Mouse (Mus musculus): ENCODE data around the gene Slc17a7. TPM values are rescaled to one million over a fixed set of nuclear protein-coding genes. Genes with fewer than 3 reads are reported as not detected.
A peak's percentile ranks its signal among the peaks of the same experiment; 100 is the strongest.
"Not testable (repeated sequence)": the region's sequence is repeated elsewhere in the genome, so short reads cannot be mapped to it uniquely, and the experiment has no call there.

Slc17a7 gene
- 10 to 100 TPM; 18.1 to 18.7 TPM for total RNA-seq (2021)

DNA sequence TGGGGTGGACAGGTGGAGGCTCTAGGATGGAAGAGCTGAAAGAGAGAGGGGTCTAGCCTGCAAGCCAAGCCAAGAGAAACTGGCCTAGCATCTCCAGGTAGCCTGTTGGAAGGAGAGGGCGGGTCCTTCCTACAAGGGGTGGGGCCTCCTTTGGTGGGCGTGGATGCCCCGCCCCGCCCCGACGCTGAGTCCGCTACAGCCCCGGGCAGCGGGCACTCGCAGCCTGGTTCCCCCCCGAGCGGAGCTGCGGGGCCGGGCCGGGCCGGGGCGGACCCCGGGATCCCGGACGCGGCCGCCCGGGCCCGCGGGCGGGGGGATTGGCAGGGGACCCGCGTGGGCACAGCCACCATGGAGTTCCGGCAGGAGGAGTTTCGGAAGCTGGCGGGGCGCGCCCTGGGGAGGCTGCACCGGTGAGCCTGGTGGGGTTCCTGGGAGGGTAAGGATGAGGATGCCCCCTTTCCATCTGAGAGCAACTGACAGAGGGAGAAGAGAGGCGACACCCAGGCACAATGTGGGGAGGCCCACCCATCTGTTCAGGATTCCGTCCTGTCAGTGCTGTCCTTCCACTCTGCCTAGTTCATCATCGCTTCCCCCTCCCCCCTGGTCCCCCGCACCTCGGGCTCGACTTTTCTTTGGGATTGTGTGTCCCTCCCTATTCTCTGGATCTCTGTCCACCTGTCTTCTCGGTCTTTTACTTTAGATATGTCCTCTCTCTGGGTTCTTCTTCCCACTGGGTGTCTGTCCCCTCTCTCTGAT lies at the start of gene Slc17a7:
TSS of gene Slc17a7 (plus strand) at position 215 of the 756 bp plus-strand sequence.
- intact Hi-C loops (cut with DNase I) = loop anchor here (5.0 kb wide), 1 partner anchor 133 kb away; no protein-coding TSS in a partner anchor

DNA sequence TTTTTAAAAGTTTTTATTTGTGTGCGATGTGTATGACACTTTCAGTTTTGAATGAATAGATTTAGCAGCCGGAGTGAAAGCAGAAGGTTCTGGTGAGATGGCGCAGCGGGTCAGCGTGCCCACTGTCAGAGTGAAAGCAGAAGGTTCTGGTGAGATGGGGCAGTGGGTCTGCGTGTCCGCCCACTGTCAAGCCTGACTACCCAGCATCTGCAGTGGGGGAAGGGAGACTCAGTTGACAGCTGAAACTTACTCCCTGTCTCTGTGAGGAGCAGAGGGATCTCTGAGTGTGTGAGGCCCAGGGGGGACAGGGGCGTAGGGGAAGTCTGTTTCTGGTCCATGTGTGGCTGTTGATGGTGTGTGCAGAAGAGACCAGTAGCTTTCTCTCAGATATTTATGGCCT lies 46.2 kb upstream of the Slc17a7 start:
- no peak for DNase-seq (ENCODE audit: low spot score)
- intact Hi-C loops (cut with DNase I) = no loop called here

More for the DNA sequence above, at the start of gene Slc17a7:
- no peak for DNase-seq (ENCODE audit: low spot score)

DNA sequence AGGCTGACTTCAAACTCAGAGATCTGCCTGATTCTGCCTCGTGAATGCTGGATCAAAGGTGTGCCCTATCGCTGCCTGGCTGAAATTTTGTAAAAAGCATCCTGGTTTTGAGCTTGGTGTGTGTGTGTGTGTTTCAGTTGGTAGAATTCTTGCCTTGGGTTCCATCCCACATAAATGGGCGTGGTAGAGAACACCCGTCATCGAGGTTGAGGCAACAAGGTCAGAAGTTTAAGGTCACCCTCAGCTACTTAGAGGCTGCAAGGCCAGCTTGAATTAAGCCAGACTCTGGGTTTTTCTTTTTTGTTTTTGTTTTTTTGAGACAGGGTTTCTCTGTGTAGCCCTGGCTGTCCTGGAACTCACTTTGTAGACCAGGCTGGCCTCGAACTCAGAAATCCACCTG lies 45.4 kb upstream of the Slc17a7 start:
- intact Hi-C loops (cut with DNase I) = no loop called here

DNA sequence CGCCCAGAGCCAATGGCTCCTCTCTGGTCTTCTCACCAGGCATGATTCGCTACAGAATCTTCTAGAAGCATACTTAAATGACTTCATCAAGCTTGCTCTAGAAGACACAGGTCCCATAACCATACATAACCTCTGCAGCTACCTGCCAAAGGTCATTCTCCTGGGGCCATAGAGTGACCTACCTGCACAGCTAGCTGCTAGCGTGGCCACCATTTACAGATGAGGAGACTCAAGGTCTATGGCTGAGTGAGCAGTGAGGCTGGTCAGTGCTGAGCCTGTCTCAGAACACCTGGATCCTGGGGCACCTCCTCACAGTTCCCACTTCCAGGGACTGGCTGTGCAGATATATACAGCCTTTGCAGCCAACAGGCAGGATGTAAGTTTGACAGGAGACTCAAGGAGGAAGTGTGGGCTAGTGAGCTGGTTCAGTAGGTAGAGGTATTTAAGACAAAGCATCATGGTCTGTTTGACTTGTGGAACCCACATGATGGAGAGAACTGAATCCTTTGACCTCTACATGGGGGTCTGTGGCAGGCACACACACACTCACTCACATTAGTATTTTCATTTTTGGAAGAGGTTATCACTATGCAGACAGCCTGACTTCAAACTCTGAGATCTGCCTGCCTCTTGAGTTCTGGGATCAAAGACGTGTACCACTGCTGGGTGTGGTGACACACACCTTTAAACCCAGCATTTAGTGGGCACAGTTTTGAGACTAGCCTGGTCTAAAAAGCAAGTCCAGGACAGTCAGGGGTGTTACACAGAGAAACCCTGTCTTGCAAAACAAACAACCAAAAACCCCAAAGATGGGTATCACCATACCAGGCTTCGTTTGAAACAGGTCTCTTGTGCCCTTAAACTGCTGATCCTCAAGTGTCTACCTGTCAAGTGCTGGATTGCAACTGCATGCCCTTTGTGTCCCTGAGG lies 43.7 kb upstream of the Slc17a7 start:
- no peak for DNase-seq (ENCODE audit: low spot score)
- intact Hi-C loops (cut with DNase I) = loop anchor here (2.0 kb wide), 1 partner anchor 15 kb away; no protein-coding TSS in a partner anchor

More for the DNA sequence above, 45.4 kb upstream of the Slc17a7 start:
- no peak for DNase-seq (ENCODE audit: low spot score)

DNA sequence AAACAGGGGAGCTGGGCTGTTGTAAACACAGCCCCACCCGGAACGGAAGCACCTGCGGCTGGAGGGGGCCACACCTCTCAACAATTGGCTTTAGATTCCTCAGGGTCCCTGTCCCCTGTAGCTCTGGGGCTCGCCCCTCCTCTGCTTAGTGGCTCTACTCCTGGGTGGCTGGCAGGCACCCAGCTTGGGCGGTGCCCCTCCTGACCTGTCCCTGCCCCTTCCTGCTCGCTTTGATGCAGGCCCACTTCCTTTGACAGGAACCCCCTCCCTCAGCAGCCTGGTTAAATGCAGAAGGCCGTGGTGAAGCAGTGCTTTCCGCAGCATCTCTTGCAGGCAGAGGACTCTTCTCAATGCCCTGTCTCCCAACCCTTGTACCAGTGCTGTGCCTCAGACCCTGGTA lies 42.3 kb upstream of the Slc17a7 start:
- intact Hi-C loops (cut with DNase I) = loop anchor here (2.0 kb wide), 1 partner anchor 17 kb away; no protein-coding TSS in a partner anchor
- peak; percentile 68 for DNase-seq (ENCODE audit: low spot score)

DNA sequence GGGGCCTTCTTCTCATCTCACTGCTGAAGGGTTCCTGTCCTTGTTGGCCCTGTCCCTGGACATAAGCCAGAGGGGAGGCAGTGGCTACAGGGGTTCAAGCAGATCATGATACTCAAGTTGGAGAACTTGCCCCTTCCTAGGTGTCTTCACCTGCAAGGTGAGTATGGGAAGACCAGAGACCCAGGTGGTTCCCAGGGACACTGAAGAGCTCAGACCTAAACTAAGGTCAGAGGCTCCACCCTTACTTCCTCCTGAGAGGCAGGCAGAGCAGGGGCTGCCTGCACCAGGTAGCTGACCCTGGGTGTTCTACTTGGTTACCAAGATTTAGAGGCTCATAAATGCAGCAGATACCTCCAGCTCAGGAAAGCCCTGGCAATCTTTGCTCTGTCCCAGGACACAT lies 41.8 kb upstream of the Slc17a7 start:
- no peak for DNase-seq (ENCODE audit: low spot score)
- intact Hi-C loops (cut with DNase I) = loop anchor here (2.0 kb wide), 1 partner anchor 17 kb away; no protein-coding TSS in a partner anchor

DNA sequence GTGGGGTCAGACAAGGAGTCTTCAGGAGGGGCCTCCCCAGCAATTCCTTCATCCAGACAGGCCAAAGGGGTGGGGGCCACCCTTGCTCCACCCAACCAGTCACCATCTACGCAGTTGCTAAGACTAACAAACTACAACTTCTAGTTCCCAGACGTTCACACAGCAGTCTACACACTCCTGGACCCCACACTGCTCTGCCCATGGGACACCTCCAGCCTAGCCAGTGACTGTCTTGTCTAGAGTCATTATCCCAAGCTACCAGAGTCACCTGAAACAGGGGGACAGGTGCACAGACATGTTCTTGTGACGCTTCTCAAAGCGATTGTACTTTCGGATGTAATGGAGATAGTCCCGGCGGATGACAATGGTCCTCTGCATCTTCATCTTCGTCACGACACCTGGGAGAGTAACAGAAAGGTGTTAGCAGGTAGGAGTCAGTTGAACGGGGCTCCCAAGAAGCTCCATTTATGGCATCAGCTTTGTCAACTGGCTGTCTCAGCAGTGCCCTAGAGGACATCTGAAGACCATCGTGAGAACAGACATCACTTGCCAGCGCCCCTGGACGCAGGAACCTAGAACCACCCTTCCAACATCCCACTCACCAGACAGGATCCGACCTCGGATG lies 41.1 kb upstream of the Slc17a7 start:
- intact Hi-C loops (cut with DNase I) = no loop called here

DNA sequence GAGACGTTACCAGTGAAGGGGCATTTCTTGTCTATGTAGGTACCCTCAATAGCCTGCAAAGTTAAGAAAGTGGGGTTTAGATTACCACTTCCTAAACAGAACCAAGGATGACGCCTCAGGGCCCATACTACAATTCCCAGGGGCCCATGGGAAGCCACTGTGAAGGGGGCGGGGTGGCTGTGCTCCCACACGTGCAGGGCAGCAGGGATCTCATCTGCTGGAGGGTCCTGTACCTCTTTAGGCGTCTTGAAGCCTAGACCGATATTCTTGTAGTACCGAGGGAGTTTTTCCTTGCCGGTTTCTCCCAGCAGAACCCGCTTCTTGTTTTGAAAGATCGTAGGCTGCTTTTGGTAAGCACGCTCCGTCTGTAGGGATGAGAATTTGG lies 40.6 kb upstream of the Slc17a7 start:
- intact Hi-C loops (cut with DNase I) = no loop called here
- DNase-seq (ENCODE audit: low spot score) = no peak

More for the DNA sequence above, 41.1 kb upstream of the Slc17a7 start:
- DNase-seq (ENCODE audit: low spot score) = no peak

DNA sequence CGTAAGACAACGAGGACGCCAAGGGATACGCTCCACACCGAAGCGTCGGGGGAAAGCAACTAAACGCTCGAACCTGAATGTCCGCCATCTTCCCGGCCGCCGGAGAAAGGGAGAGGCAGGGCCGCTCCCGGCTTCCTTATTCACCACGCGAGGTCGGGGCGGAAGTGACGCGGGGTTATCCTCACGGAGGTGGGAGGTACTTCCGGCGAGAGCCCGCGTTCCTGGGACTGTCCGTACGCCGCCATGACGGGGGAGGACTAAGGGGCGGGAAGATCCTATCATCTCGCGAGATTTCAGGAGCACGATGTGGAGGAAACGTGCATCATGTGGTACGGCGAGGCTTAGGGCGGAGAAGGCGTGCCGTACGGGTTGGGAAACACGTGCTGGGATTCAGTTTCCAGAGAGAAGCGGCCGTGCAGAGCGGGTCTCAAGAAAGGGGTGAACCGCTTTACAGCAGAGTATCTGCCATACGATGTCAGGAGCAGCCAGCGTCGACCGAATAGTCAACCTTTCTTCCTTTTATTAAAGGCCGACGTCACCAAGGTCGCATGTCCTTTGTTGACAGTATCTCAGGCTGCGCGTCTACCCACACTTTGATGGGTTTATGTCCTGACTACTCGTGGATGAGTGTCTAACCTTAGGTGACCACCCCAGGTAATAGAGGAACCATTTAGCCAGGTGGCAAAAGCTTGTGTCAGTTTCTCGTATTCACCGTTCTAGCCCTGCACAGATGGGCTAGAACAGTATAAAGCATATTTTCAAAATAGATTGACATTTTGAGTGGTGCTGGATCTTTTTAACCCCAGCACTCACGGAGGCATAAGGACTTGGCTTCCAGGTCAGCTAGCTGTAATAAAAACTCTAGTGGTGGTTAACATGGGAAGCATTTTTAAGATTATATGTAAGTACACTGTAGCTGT lies 39.3 kb upstream of the Slc17a7 start, which contains the start of gene Rps11:
TSS of gene Rps11 (minus strand) at position 216 of the 920 bp plus-strand sequence.
- intact Hi-C loops (cut with DNase I) = loop anchor here (5.0 kb wide), 1 partner anchor 137 kb away; the partner anchor contains the start of gene Prmt1
- DNase-seq (ENCODE audit: low spot score) = peak; percentile 98

DNA sequence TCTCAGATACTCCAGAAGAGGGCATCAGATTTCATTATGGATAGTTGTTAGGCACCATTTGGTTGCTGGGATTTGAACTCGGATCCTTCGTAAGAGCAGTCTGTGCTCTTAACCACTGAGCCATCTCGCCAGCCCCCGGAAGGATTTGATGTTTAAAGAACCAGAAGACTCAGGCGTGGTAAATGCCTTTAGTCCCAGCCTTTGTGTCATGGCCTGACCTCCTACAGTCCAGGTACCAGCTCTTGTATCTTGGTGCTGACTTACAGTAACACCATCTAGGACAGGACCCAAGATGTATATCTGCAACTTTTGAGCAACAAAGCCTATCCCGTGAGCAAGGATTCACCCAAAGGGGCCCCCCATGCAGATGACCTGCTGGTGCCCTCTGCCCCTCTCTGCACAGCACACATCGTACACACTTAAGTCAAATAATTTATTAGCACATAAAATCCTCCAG lies 38.6 kb upstream of the Slc17a7 start:
- no peak for DNase-seq (ENCODE audit: low spot score)
- intact Hi-C loops (cut with DNase I) = loop anchor here (5.0 kb wide), 1 partner anchor 138 kb away; the partner anchor contains the start of gene Prmt1

DNA sequence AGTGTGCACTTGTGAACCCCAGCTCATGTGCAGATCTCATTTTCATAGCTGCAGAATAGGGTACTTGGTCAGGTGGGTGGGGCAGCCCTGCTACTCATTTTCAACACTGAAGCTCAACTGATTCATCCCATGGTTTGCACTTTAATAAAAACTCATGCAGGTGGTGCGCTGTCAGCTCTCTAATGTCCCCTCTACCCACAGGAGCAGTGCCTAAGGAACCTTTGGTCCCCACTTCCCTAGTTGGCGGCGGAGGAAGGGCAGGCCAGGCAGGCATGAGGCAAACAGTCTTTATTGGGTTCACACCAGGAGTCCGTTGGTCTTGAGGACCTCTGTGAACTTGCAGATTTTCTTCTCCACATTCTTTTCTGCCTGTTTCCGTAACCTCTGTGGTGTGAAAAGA lies 38.1 kb upstream of the Slc17a7 start:
- intact Hi-C loops (cut with DNase I) = loop anchor here (5.0 kb wide), 1 partner anchor 138 kb away; the partner anchor contains the start of gene Prmt1

DNA sequence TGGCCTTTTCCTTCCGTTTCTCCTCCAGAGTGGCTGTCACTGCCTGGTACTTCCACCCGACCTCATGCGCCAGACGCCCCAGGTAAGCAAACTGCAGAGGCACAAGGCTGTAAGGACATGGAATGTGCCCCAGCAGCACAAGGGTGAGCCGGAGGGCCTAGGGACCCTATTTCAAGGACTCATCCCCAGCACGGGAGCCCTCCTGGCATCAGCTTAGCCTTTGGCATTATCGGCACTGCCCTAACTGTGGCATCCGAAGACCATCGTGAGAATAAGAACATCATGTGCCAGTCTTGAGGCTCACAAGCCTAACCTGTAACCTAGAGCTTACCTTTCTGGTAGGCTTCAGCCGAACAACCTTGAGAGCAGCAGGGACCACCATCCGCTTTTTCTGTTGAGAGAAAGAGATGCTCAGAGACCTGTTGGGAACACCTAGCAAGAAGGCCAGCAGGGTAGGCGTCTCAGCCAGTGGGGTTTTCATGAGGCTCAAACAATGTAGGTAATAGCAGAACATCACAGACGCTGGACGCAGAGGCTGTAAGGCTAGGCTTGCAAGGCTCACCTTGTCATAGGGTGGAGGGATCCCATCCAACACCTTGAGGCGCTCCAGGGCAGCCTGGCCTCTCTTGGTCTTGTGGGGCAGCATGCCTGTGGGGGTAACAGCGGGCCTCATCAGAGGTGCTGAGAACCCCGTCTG lies 37.5 kb upstream of the Slc17a7 start:
- intact Hi-C loops (cut with DNase I) = loop anchor here (5.0 kb wide), 1 partner anchor 139 kb away; the partner anchor contains the start of gene Prmt1
- no peak for DNase-seq (ENCODE audit: low spot score)

More for the DNA sequence above, 38.1 kb upstream of the Slc17a7 start:
- DNase-seq (ENCODE audit: low spot score) = not testable (repeated sequence)

DNA sequence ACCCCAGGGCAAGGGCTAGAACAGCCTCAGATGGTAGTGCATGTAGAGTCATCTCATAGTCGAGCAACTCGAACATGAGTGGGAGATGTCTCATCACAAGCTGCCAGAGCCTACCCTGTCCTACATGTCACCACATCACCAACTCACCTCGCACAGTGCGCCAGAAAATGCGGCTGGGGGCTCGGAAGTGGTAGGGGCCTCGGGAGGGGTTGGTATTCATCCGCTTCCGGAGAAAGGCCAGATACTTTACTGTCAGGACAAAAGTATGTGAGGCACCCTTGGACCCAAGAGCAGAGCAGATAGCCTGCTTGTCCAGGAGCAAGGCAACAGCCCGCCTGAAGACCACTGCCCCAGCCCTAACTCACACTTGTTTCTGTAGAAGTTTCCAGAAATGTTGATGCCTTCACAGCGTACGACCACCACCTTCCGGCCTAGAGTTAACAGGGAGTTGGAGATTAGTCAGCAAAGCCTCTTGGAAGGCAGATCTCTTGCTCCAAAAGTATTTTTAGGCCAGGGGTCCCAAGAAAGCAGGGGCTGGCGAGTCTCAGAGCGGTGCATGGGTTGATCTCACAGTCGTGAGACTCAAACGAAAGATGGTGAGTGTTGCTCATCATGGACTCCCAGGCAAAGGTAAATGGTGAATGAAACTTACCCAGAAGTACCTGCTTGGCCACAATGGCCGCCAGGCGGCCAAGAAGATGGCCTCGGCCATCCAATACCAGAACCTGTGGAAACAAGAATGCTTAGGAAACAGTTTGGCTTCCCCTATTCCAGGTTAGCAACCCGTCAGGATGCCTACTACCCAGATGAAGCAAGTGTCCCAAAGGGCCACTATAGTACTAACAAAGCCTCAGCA lies 36.7 kb upstream of the Slc17a7 start:
- DNase-seq (ENCODE audit: low spot score) = no peak
- intact Hi-C loops (cut with DNase I) = loop anchor here (5.0 kb wide), 1 partner anchor 140 kb away; the partner anchor contains the start of gene Prmt1

DNA sequence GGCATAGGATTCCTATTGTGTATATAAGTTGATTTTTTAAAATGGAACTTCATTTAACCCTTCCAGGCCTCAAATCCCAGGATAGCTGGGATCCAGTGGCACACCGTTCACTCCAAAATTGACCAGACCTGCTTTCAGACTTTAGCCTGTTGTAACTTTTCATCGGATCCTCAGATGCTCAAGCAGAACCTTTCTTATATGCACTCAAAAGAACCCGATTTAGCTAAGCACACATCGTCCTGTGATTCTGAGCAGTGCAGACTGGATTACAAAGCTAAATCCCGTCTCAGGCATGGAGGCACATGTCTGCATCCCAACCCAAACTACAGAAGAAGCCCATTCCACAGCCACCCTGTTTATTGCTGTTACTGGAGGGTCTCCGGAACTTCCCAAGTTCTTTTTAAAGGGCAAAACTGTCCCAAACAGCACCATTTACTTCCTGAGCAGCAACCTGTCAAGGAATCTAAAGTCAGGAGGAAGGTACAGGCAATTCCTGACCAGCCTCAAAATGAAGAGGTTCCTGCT lies 36.0 kb upstream of the Slc17a7 start:
- intact Hi-C loops (cut with DNase I) = loop anchor here (5.0 kb wide), 1 partner anchor 140 kb away; the partner anchor contains the start of gene Prmt1
- DNase-seq (ENCODE audit: low spot score) = no peak

DNA sequence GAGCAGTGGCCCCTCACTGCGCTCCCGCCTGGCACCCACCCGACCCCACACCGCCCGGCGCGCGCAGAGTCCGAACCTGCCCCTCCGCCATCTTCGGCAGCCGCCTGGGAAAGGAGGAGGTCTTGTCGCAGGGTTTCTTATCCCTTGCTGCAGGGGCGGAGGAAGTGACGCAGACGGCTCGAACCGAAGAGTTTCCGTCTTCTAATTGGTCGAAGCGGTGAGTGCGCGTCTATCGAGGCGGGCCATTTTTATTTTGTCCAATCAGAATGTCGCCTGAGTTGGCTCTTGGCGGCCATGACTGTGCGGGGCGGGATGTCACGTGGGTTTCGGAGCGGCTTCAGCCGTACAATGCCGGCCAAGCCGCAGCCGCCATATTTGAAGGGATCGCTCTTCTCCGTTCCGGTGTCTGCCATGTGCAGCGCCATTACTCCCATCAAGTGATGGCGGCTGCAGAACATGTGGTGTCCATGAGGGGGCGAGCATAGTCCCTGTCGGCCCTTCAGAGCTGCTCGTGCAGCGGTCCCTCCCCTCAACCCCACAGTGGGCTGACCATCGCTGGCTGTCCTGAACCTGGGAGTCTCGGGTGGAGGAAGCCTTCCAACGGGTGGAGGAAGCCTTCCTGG lies 35.0 kb upstream of the Slc17a7 start, which contains the start of gene Rpl13a:
TSS of gene Rpl13a (minus strand) at position 138 of the 623 bp plus-strand sequence.
- intact Hi-C loops (cut with DNase I) = loop anchor here (5.0 kb wide), 1 partner anchor 141 kb away; the partner anchor contains the start of gene Prmt1
- DNase-seq (ENCODE audit: low spot score) = peak; percentile 99

DNA sequence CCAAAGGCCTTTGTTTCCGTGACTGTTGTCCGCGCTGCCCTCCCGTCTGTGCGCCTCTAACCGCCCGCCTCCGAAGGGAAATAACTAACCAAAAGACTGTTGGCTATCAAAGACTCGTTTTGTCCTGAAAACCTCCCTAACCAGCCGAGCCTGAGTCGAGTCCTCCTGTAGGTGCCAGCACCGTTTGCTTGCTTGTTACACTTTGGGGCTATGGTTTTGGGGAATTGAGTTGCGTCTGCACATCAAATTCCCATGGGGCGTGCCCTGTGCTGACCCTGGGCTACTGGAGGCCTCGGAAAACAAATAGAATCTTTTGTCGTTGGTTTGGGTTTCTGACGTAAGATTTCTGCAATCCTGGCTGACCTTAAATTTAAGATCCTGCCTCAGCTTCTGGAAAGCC lies 34.4 kb upstream of the Slc17a7 start:
- no peak for DNase-seq (ENCODE audit: low spot score)
- intact Hi-C loops (cut with DNase I) = loop anchor here (5.0 kb wide), 1 partner anchor 142 kb away; the partner anchor contains the start of gene Prmt1
